Mouse (Mus musculus): Measurements from ENCODE around the gene Lix1l.

The Lix1l gene

GRCm38 (mm10) chr3:96600639-96601250, at the start of gene Lix1l:
Gene Lix1l, plus strand, starts transcription at chr3:96601149.
- peak; percentile 97 for DNase-seq (ENCODE audit: low read depth)

DNA sequence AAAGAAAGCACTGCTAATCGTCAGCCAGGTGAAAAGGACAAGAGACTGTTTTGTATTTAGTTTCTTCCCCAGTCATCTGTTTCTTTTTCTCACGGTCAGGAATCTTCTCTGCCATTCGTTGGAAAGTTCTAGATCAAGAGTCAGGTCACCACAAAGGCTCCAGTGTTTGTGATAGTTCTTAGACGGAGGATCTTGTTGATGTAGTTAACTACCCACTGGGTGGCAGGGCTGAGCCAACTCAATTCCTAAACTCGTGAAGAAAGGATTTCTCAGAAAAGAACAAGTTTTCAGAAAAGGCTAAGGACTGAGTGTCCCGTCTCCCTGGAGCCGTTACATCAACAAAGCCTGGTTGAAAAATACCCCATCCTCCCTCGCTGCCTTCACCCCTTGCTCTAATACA, 49.7 kb upstream of the Lix1l start:
- peak; percentile 85 for DNase-seq (ENCODE audit: low read depth)

DNA sequence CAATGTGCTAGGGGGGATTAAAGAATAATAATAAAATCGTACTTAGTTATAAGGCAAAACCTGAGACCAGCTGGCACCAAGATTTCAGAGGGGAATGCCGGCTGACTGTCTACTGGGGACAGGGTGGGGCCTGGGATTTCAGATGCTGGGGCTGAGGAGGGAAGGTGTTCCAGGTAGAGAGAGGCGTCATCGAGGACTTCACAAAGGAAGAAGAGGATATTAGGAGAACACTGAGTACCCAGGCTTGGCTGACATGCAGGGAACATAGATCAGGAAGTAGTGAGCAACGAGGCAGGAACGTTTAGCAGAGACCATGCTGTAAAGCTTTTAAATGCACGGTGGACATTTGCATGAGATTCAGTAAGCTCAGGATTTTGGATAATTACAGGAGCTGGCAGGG, 49.1 kb upstream of the Lix1l start:
- no peak for DNase-seq (ENCODE audit: low read depth)

DNA sequence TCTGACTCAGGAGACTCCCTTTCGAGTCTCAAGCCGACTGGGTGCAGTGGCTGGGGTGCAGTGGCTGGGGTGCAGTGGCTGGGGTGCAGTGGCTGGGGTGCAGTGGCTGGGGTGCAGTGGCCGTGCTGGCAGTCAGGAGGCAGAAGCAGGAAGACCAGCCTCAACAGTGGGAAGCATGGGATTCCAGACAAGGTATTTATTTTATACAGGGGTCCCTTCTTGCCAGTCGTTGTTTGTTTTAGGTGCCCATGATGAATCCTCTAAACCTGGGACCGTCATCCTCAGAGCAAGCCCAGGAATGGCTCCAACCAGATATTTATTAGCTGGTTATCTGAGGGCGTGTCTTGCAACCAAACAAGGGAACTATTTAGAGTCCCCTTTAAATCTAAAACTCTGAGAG, 47.3 kb upstream of the Lix1l start:
- DNase-seq (ENCODE audit: low read depth): no peak

GRCm38 (mm10) chr3:96554251-96554650, 46.7 kb upstream of the Lix1l start:
- DNase-seq (ENCODE audit: low read depth): no peak

GRCm38 (mm10) chr3:96555041-96555596, 45.8 kb upstream of the Lix1l start:
- DNase-seq (ENCODE audit: low read depth): no peak

DNA sequence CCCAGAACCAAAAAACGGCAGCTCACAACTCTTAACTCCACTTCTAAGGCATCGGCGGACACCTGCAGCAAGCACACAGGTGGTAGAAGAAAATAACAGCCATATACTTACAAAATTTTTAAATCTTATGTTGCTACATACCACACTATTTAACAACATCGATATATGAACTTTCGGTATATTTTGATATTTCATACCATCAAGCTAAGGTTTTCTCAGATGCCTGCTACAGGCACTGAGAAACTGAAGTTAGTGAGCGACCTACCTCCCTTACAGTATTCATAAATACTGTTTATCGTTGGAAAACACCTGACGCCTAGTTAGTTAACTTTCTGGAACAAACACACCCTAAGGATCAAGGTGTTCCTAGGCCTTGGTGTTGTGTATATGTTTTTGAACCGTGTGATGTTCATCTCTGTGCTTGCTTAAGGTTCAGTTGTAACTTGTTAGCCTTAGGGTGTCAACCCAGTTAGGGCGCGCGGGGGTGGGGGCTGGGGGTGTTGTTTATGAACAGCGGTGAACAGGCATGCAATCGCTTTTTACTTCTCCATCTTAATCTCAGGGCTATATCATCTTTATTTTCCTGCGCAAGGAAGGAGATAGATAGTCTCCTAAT, 44.8 kb upstream of the Lix1l start:
- DNase-seq (ENCODE audit: low read depth): no peak

GRCm38 (mm10) chr3:96556651-96557635, 44.0 kb upstream of the Lix1l start:
- DNase-seq (ENCODE audit: low read depth): peak; percentile 64

GRCm38 (mm10) chr3:96557694-96558093, 43.3 kb upstream of the Lix1l start, which contains the start of gene Txnip:
Gene Txnip, plus strand, starts transcription at chr3:96557957.
- DNase-seq (ENCODE audit: low read depth): peak; percentile 99

GRCm38 (mm10) chr3:96558159-96558558, 42.8 kb upstream of the Lix1l start:
- DNase-seq (ENCODE audit: low read depth): no peak

DNA sequence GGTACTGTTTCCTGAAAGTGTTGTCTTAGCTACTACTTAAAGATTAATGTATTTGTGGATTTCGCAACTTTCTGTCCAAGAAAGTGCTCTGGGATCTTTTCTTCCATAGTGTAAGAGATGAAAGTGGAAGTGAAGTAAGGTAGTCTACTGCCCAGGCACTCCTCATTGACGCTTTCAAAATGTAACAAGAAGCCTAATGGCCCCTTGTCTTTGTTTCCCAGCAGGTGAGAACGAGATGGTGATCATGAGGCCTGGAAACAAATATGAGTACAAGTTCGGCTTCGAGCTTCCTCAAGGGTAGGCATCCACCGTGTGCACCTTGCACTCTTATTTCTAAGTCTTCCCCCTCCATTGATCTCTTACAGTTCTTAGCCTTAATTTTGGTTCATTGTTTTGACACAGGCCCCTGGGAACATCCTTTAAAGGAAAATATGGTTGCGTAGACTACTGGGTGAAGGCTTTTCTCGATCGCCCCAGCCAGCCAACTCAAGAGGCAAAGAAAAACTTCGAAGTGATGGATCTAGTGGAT, 42.2 kb upstream of the Lix1l start:
- DNase-seq (ENCODE audit: low read depth): peak; percentile 59

- peak; percentile 61 for DNase-seq (ENCODE audit: low read depth)
These were observed 41.5 kb upstream of the Lix1l start for GRCm38 (mm10) chr3:96559398-96559910.

DNA sequence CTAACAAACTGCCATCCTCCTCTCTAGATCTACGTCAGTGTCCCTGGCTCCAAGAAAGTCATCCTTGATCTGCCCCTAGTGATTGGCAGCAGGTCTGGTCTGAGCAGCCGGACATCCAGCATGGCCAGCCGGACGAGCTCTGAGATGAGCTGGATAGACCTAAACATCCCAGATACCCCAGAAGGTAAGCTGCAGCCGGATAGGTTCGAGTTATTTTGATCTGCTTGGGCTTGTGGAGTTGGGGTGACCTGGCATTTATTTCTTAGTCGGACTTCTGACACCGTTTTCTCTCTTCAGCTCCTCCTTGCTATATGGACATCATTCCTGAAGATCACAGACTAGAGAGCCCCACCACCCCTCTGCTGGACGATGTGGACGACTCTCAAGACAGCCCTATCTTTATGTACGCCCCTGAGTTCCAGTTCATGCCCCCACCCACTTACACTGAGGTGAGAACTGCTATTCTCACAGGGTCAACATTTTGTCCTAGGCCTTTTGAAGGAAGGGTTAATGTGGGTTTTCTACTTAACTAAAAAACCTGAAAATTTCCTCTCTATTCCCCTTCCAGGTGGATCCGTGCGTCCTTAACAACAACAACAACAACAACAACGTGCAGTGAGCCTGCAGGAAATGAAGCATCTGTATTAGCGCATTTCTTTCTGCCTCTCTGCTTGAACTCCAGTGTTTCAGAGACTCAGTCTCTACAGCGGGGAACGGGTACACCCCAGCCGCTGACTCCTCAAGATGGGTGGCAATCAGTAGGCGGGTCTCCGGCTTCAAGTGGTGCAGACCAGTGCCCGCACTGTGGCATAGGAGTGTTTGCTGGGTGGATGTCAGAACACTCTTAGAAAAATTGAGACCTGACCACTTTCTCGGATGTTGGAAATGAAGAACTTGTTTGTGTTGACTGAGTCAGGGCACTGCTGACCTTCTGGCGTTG, 40.8 kb upstream of the Lix1l start:
- DNase-seq (ENCODE audit: low read depth): no peak

DNA sequence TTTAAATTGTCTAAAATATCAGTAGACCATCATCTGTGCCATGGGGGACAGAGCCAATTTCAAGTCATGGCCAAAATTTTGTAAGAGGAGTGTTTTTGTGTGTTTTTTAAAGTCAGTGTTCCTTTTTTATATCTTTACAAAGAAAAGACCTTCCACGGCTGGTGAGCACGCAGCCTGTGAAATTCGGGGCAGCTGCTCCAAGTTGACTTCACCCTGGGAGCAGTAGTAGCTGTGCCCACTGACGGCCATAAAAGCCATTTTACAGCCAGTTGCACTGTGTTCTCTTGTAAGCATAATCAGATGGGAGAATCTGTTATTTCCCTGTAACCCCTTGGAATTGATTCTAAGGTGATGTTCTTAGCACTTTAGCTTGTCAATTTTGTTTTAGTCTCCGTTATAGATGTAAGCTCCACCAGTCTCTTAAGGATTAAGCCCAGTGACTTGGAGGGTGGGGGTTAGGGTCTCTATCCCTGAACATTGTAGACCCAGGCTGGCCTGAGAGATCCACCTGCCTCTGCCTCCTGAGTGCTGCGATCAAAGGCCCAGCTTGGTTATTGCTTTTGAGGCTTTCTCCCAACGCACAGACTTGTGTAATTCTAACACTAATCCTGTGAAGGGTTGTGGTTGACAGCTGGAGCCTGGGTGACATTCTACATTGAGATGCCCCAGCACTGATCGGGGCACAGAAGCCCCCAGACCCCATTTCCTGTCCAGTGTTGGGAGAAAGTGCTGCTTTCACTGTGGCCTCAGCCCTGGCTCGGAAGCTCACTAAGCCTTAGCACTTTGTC, 39.9 kb upstream of the Lix1l start:
- no peak for DNase-seq (ENCODE audit: low read depth)

DNA sequence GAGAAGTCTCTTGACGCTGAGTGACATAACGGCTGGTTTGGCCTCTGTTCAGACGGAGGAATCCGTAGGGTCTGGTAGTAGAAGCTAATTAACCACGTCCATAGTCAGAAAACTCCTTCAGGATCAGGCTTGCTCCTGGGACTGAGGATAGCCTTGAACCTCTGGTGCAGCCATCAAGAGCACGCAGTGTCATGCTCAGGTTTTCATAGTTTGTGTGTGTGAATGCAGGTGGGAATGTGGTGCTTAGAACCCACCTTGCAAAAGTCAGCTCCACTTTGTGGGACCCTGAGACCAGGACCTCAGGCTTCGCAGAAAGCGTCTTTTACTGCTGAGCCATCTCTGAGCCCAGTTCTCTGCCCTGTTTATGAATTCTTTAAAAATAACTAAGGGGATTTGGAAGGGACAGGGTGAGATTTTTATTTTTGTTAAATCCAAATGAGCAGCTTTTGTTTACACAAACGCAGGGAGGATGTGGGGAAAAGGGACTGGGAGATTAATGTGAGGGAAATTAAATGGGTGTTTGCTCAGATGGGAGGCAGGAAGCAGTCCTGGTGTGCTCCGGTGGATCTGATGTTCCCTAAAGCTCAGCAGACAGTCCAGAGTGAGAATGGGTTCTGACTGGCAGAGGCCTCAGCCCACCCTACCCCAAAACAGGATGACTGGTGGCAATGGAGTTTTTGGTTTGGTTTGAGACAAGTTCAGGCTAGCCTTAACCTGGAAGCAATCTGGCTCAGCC, 38.8 kb upstream of the Lix1l start:
- peak; percentile 46 for DNase-seq (ENCODE audit: low read depth)

DNA sequence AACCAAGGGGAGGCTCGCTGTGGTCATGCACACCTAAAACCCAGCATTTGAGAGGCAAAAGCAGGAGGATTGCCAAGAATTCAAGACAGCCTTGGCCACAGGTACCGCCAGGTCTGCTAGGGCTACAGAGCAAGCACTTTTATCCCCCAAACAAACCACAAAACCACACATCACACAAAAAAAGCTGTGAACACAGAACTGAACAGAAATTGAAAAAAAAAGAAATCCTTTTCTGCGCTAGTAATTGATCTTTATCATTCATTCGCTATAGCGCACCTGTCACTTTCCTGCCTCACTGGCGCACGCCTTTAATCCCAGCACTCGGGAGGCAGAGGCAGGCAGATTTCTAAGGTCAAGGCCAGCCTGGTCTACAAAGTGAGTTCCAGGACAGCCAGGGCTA, 37.7 kb upstream of the Lix1l start:
- DNase-seq (ENCODE audit: low read depth): peak; percentile 51

DNA sequence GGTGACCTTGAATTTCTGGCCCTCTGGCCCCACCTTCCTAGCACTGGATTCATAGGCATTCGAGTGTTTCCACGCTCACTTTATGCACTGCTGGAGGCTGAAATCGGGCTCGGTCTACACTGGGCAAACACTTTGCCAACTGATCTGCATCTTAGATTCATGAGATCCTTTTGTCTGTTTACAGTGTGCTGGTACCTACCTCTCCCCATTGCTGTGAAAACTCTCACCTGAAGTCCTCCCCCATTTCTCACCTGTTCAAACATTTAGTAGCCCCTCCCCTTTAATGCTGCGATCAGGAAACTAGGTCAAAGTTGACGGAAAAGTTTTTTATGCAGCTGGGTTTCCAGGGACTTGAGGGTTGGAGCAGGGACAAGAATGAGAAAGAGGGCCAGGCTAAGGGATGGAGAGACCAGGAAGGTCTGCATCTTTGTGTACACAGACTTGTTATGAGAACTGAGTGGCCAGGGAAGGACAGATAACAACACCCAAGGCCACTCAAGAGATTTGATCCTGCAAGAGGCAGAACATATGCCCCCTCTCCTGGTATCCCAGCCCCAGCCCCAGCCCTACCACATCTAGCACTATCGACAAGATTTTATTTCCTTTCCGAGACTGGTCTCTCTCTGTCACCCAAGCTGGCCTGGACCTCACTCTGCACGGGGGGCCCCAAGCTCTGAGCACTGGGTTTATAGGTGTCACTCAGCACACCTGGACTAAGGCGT, 36.9 kb upstream of the Lix1l start:
- peak; percentile 55 for DNase-seq (ENCODE audit: low read depth)

- peak; percentile 88 for DNase-seq (ENCODE audit: low read depth)
These were observed 36.3 kb upstream of the Lix1l start for GRCm38 (mm10) chr3:96564633-96565032.

DNA sequence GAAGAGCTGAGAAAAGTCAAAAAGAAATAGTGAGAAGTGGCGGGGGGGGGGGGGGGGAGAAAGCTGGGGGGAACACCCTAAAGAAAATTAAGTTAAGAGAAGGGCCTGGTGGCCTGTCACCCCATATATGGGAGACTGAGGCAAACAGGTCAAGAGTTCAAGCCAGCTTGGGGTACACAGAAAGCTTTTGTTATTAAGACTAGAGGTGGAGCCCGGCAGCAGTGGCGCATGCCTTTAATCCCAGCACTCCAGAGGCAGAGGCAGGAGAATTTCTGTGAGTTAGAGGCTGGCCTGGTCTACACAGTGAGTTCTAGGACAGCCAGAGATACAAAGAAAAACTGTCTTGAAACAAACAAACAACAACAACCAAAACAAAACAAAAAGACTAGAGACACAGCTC, 35.8 kb upstream of the Lix1l start:
- no peak for DNase-seq (ENCODE audit: low read depth)

Data from 416B (cell line).